Mouse (Mus musculus) layer of hippocampus, adult 18-20 months (tissue): ENCODE measurements around the gene Olfr1358. TPM values are rescaled to one million over a fixed set of nuclear protein-coding genes. Genes with fewer than 3 reads are reported as not detected.

ENCODE experiments used
- DNase-seq, 2 experiments: peaks; one replicate each; pipeline ENCODE4 v3.0.0; 2022; ENCODE audit warnings: low spot score in 2 of 2
- microRNA-seq, 2 experiments: library from miRNA; unstranded; fragments of <30 nt; microRNA quantifications; one replicate each; pipeline ENCODE4 v1.2.0; 2021
- total RNA-seq, 2 experiments: library from RNA; stranded (reverse); gene quantifications; 2 replicates each; pipeline ENCODE4 v1.2.3; 2021

Gene Olfr1358
- total RNA-seq, 2 experiments from 2014 or later = not detected

DNA sequence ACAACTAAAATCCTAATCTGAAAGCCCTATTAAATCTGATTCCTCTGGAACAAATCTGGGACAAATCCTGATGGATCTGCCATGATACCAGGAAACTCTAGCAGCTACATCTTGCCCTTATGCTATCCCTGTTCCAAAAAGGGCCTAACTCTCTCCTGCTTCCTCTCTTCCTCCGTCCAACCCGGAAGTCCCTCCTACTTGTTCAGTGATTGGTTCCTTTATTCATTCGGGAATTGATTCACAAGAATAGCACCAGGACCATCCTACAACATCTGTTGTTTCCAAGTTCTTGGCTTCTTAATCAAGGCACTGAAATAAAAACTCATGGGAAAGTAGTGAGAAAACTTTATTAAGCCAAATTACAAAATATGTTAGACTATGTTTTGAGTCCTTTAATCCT is 52.0 kb downstream of the Olfr1358 start:
- DNase-seq = no peak

GRCm38 (mm10) chr10:78569686-78570085 is 52.5 kb downstream of the Olfr1358 start:
- no peak for DNase-seq

Small RNA genes lying within 50 kb of the gene (microRNA-seq; reads per million reads assigned to microRNA genes)
- 0 reads per million in 2 experiments for gene Gm27541

Other genes with a start within 250 kb of the Olfr1358 start
- 100 to 1,000 TPM; 217 to 218 TPM for gene Agpat3, start 164.9 kb upstream of the Olfr1358 start, total RNA-seq
- 100 to 1,000 TPM; 361 to 370 TPM for gene Rrp1, start 104.4 kb upstream of the Olfr1358 start, total RNA-seq
- gene Cstb, start 91.8 kb upstream of the Olfr1358 start, total RNA-seq = 10 to 100 TPM; 39.1 to 40.5 TPM
- gene Pdxk, start 52.5 kb upstream of the Olfr1358 start, total RNA-seq = 100 to 1,000 TPM in 1 of 2 experiments, 10 to 100 TPM in 1; 99.5 to 106 TPM
- 10 to 100 TPM; 27.3 to 33.4 TPM for gene Ilvbl, start 56.9 kb downstream of the Olfr1358 start, total RNA-seq
- gene Syde1, start 74.5 kb downstream of the Olfr1358 start, total RNA-seq = 1 to 10 TPM; 6.8 to 8.2 TPM
- not detected for gene Olfr1357, start 100.6 kb downstream of the Olfr1358 start, total RNA-seq
- not detected for gene Casp14, start 200.9 kb downstream of the Olfr1358 start, total RNA-seq
- under 1 TPM; 0.56 to 0.72 TPM for gene Ccdc105, start 235.6 kb downstream of the Olfr1358 start, total RNA-seq